Mouse (Mus musculus) lung, postnatal 0 days (tissue): ENCODE measurements around the gene 4930432K21Rik. TPM values are rescaled to one million over a fixed set of nuclear protein-coding genes. Genes with fewer than 3 reads are reported as not detected.
A peak's percentile ranks its signal among the peaks of the same experiment; 100 is the strongest.

Experiments
- ATAC-seq: fragments of 200-750 bp; cut with Nextera tagmentation; 2 replicates; pipeline ENCODE4 v1.8.0; 2017; ENCODE audit warnings: moderate library complexity
- DNase-seq: peaks from one replicate; pipeline ENCODE4 v3.0.0-alpha.2; 2016; ENCODE audit warnings: low spot score
- H3K27ac ChIP-seq: fragments of 300-500 bp; sonication (generic); 2 replicates; pipeline ENCODE4 v1.5.1; 2014; ENCODE audit warnings: antibody characterized with exemption, mild to moderate bottlenecking, low read length, mixed read lengths
- H3K27me3 ChIP-seq: fragments of 300-500 bp; sonication (generic); replicated peaks from 2 replicates; pipeline ENCODE4 v1.6.1; 2014; ENCODE audit warnings: low read length, mixed read lengths; ENCODE audit not compliant: insufficient read depth
- H3K36me3 ChIP-seq: fragments of 300-500 bp; sonication (generic); 2 replicates; pipeline ENCODE4 v1.6.1; 2014; ENCODE audit warnings: low read length, mixed read lengths; ENCODE audit not compliant: insufficient read depth
- H3K4me1 ChIP-seq: fragments of 300-500 bp; sonication (generic); 2 replicates; pipeline ENCODE4 v1.6.1; 2014; ENCODE audit warnings: antibody characterized with exemption, low read depth, low read length, mixed read lengths; ENCODE audit not compliant: insufficient read depth
- H3K4me2 ChIP-seq: fragments of 300-500 bp; sonication (generic); replicated peaks from 2 replicates; pipeline ENCODE4 v1.6.1; 2014; ENCODE audit warnings: low read depth, mild to moderate bottlenecking, low read length, moderate library complexity, mixed read lengths
- H3K4me3 ChIP-seq: fragments of 300-500 bp; sonication (generic); 2 replicates; pipeline ENCODE4 v1.5.1; 2014; ENCODE audit warnings: low read depth, low read length
- H3K9ac ChIP-seq: fragments of 300-500 bp; sonication (generic); replicated peaks from 2 replicates; pipeline ENCODE4 v1.6.1; 2014; ENCODE audit warnings: low read depth, mild to moderate bottlenecking
- H3K9me3 ChIP-seq: fragments of 300-500 bp; sonication (generic); 2 replicates; pipeline ENCODE4 v1.6.1; 2016; ENCODE audit warnings: low read length, mixed read lengths
- CTCF ChIP-seq: IDR thresholded peaks from 2 replicates; pipeline ENCODE4 v1.5.1; 2016; ENCODE audit warnings: antibody characterized with exemption, mild to moderate bottlenecking
- EP300 ChIP-seq: IDR thresholded peaks from 2 replicates; pipeline ENCODE4 v1.6.1; 2016; ENCODE audit warnings: antibody characterized with exemption, mild to moderate bottlenecking, control low read depth
- WGBS: fragments of 180-500 bp; shearing (Covaris S2); extraction: QIAGEN DNeasy Blood & Tissue Kit; methylation state at CpG from one replicate; pipeline ENCODE4 v1.1.7; 2014; 5-methylcytosine and 5-hydroxymethylcytosine counted together
- polyA plus RNA-seq: library from polyadenylated mRNA; unstranded; fragments of >200 nt; fragmentation: Nextera tagmentation; extraction: Ambion mirVana; gene quantifications from 2 replicates; pipeline ENCODE4 v1.2.1, GENCODE M21; 2015

Gene 4930432K21Rik
- polyA plus RNA-seq, 1 experiment from 2014 or later, result 1.0 TPM

- Histone ChIP-seq H3K4me1 (no peaks in the 10 kb centered on the region), H3K9ac (no peak overlapping the region), H3K27ac (no peak overlapping the region), H3K9me3 (no peaks in the 10 kb centered on the region), H3K4me2 (no peak overlapping the region), H3K36me3 (no peaks in the 10 kb centered on the region), H3K4me3 (no peak overlapping the region), H3K27me3 (no peaks in the 10 kb centered on the region)
- ATAC-seq (no peak), DNase-seq (no peak)
- 75% methylated on average over 2 of the region's 2 CpGs for WGBS
- TF ChIP-seq CTCF, result no peak
These were observed 21.1 kb upstream of the 4930432K21Rik start for GRCm38 (mm10) chr8:84126742-84127141.

DNA sequence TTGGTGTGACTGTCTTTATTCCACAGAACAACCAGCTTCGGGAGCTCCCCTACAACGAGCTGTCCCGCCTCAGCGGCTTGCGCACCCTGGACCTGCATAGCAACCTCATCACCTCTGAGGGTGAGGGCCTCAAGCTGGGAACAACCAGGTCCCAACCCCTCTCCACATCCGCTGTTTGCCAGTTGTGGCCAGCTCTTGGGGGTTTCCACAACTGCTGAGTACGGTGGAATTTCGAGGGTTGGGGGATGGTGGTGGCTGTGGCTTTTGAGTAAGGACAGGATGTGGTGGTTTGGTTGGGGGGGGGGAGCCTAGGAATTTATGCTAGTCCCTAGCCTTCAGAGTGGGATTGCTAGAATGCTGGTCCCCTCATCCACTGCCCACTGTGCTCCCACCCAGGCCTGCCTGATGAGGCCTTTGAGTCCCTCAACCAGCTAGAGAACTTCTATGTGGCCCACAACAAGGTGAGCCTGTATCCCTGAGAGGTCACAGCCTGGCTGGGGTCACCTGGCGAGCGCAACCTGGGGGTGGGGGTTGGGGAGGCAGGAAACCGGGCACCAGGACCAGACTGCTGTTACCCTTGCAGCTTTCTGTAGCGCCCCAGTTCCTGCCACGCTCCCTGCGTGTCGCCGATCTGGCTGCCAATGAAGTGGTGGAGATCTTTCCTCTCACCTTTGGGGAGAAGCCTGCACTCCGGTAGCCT is 20.5 kb upstream of the 4930432K21Rik start:
- Histone ChIP-seq H3K27ac (no peak overlapping the region), H3K27me3 (no peaks in the 10 kb centered on the region), H3K9me3 (no peaks in the 10 kb centered on the region), H3K4me2 (no peak overlapping the region), H3K4me1 (no peaks in the 10 kb centered on the region), H3K36me3 (no peaks in the 10 kb centered on the region), H3K4me3 (no peak overlapping the region), H3K9ac (no peak overlapping the region)
- no peak for DNase-seq
- no peak for TF ChIP-seq CTCF
- TF ChIP-seq EP300, result no peak
- 39% methylated on average over 17 of the region's 17 CpGs for WGBS
- ATAC-seq, result no peak

DNA sequence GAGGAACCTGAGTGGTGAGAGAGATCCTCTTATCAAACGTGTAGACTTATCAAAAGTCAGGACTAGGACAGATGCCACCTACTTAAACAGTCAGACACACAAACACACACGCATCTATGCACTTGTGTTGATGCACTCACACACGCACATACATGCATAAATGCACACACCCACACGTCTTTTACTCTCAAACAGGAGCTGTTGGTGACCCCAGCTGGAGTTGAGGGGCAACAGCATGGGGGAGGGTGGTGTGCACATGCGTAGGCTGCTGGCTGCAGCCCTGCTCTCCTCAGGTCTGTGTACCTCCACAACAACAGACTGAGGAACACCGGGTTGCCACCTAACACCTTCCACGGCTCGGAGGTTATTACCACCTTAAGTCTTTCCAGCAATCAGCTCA is 19.5 kb upstream of the 4930432K21Rik start:
- WGBS, result 57% methylated on average over 8 of the region's 8 CpGs
- ATAC-seq, result no peak
- no peak overlapping the region for H3K4me2 ChIP-seq
- peak; percentile 31 for TF ChIP-seq CTCF
- TF ChIP-seq EP300, result no peak
- no peak overlapping the region for H3K4me3 ChIP-seq
- H3K9ac ChIP-seq, result no peak overlapping the region
- H3K27ac ChIP-seq, result no peak overlapping the region
- H3K9me3 ChIP-seq, result no peaks in the 10 kb centered on the region
- DNase-seq, result no peak
- H3K27me3 ChIP-seq, result no peaks in the 10 kb centered on the region
- no peaks in the 10 kb centered on the region for H3K4me1 ChIP-seq
- H3K36me3 ChIP-seq, result no peaks in the 10 kb centered on the region

DNA sequence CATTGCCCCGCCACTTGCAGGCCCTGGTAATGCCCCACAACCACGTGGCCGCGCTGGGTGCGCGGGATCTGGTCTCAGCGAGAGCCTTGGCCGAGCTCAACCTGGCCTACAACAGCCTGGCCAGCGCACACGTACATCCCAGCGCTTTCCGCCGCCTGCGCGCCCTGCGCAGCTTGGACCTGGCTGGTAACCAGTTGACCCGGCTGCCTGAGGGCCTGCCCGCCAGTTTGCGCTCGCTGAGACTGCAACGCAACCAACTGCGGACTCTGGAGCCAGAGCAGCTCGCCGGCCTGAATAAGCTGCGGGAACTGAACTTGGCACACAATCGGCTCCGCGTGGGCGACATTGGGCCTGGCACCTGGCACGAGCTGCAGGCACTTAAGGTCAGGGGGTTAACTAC is 17.0 kb upstream of the 4930432K21Rik start:
- H3K9me3 ChIP-seq, result no peaks in the 10 kb centered on the region
- ATAC-seq, result no peak
- 0 out of 2 replicates have a peak, but pooled peaks cover 8% of the 10 kb centered on the region for H3K36me3 ChIP-seq
- H3K27ac ChIP-seq, result no peak overlapping the region
- 45% methylated on average over 29 of the region's 30 CpGs for WGBS
- H3K27me3 ChIP-seq, result no peaks in the 10 kb centered on the region
- no peak overlapping the region for H3K9ac ChIP-seq
- H3K4me2 ChIP-seq, result no peak overlapping the region
- no peak for DNase-seq
- H3K4me1 ChIP-seq, result no peaks in the 10 kb centered on the region
- H3K4me3 ChIP-seq, result no peak overlapping the region
- no peak for TF ChIP-seq EP300
- no peak for TF ChIP-seq CTCF

GRCm38 (mm10) chr8:84132225-84132624 is 15.6 kb upstream of the 4930432K21Rik start:
- 81% methylated on average over 8 of the region's 8 CpGs for WGBS
- H3K27me3 ChIP-seq, result no peaks in the 10 kb centered on the region
- no peak overlapping the region for H3K27ac ChIP-seq
- ATAC-seq (no peak), DNase-seq (no peak)
- TF ChIP-seq EP300, result no peak
- TF ChIP-seq CTCF, result no peak
- no peak overlapping the region for H3K4me2 ChIP-seq
- H3K9ac ChIP-seq, result no peak overlapping the region
- H3K9me3 ChIP-seq, result no peaks in the 10 kb centered on the region
- peaks cover 17% of the 10 kb centered on the region; the same call in 1 of the 2 replicates for H3K36me3 ChIP-seq
- H3K4me1 ChIP-seq, result no peaks in the 10 kb centered on the region
- H3K4me3 ChIP-seq, result no peak overlapping the region

DNA sequence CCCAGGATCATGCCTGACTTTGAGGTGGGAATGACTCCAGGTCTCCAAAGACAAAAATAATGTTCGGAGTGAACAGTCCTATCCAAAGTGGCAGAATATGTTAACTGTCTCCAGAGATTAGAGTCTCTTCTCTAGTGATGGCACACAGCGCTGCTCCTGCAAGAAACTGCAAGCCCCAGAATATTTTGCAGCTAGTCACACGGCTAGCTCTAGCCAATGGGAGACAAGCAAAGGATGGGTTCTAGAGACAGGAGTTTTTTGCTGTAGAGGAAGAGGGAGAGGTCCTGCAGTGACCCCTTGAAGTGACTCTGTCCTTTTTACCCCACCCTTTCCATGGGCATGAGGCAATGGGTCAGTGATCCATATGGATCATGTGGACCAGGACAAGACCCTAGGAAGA is 10.0 kb upstream of the 4930432K21Rik start:
- no peak for DNase-seq
- Histone ChIP-seq H3K9me3 (no peaks in the 10 kb centered on the region), H3K4me3 (no peak overlapping the region), H3K27me3 (no peaks in the 10 kb centered on the region), H3K4me2 (no peak overlapping the region), H3K36me3 (peaks cover 54% of the 10 kb centered on the region; the same call in 1 of the 2 replicates), H3K9ac (no peak overlapping the region), H3K27ac (no peak overlapping the region), H3K4me1 (no peaks in the 10 kb centered on the region)
- WGBS, result 91% methylated on average over 3 of the region's 3 CpGs
- no peak for ATAC-seq
- TF ChIP-seq CTCF (no peak), EP300 (no peak)

DNA sequence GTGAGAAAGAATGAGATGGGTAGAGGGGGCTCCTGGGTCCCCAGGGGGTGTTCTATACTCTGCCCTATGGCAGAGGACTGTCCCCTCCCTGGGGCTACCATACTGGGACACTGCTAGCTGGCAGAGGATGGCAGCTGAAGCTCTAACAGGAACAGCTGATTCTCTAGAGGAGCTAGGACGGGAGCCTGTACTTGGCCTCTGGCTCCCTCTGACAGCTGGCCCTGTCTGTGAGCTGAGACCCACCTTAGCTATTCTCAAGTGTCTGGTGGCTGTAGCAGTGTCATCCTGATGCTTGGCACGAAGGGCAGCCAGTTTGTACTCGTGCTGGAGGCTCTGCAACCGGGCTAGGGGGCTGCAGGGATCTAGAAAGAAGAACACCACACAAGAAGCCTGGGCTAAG is 7.0 kb upstream of the 4930432K21Rik start:
- no peak for TF ChIP-seq CTCF
- no peak for TF ChIP-seq EP300
- WGBS, result 89% methylated on average over 4 of the region's 4 CpGs

More for the DNA sequence above, 7.0 kb upstream of the 4930432K21Rik start:
- Histone ChIP-seq H3K4me1 (no peaks in the 10 kb centered on the region), H3K27ac (no peak overlapping the region), H3K4me3 (no peak overlapping the region), H3K9ac (no peak overlapping the region), H3K36me3 (peaks cover 57% of the 10 kb centered on the region; the same call in 1 of the 2 replicates), H3K9me3 (no peaks in the 10 kb centered on the region), H3K27me3 (no peaks in the 10 kb centered on the region), H3K4me2 (no peak overlapping the region)
- DNase-seq, result no peak
- ATAC-seq, result no peak
